Mouse (Mus musculus): Measurements from ENCODE around the gene Dner. TPM values are rescaled to one million over a fixed set of nuclear protein-coding genes. Genes with fewer than 3 reads are reported as not detected.

Gene Dner
- total RNA-seq, 1 experiment, result 2.1 TPM

DNA sequence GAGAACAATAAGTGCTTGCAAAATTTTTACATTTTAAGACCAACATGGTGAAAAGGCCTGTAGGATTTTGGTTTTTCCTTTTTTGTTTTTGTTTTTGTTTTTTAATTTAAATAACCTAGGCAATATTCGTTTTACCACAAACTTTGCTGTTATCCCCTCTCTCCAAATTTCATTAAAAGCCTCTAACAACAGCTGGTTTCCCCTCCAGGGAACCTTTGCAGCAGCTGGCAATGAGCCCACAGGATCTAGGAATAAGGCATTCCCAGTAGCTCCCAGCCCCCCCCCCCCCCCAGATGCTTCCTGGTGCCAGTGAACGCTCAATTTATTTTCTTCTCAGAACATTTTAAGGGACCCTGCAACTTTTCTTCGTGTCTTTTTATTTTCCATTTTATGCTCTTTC is 370.7 kb downstream of the Dner start:
- no peaks in the 10 kb centered on the region for H3K36me3 ChIP-seq (ENCODE audit: control insufficient read depth, insufficient read depth, low read length, poor library complexity, severe bottlenecking)
- no peak overlapping the region for H3K9ac ChIP-seq (ENCODE audit: insufficient read depth, low read depth, low read length, poor library complexity, severe bottlenecking)
- no peaks in the 10 kb centered on the region for H3K9me3 ChIP-seq (ENCODE audit: control insufficient read depth, insufficient read depth, low read depth, low read length)
- peaks cover 0 to 3% of the 10 kb centered on the region in 2 experiments; a peak in 1 of 4 replicates for H3K4me1 ChIP-seq (ENCODE audit: control insufficient read depth in 2 of 2, insufficient read depth in 2 of 2, low read length in 2 of 2, poor library complexity in 1 of 2)
- no peak overlapping the region for H3K4me3 ChIP-seq (ENCODE audit: insufficient read depth in 1 of 2, low read depth in 1 of 2, low read length in 2 of 2, poor library complexity in 1 of 2, severe bottlenecking in 1 of 2)
- no peak overlapping the region for H3K27ac ChIP-seq (ENCODE audit: insufficient read depth, low read depth, low read length, poor library complexity, severe bottlenecking)
- in situ Hi-C loops (cut with MboI; ENCODE audit: low sequenced_read_pairs in 2 of 2, unreplicated experiment in 2 of 2), result no loop called here
- no peak for TF ChIP-seq MAFK (IDR thresholded peaks at IDR 0.05; ENCODE audit: insufficient read depth, low read depth, low read length)
- TF ChIP-seq ZNF384 (IDR thresholded peaks at IDR 0.05; ENCODE audit: low read depth, low read length), result no peak
- no peak for TF ChIP-seq HCFC1 (IDR thresholded peaks at IDR 0.05; ENCODE audit: borderline replicate concordance, insufficient read depth, low read length)
- no peak for TF ChIP-seq ZC3H11A (IDR thresholded peaks at IDR 0.05; ENCODE audit: borderline replicate concordance, low read depth, low read length)
- TF ChIP-seq CHD2 (IDR thresholded peaks at IDR 0.05; ENCODE audit: low read depth, low read length), result no peak
- no peak for DNase-seq (ENCODE audit: low read depth, low spot score)

DNA sequence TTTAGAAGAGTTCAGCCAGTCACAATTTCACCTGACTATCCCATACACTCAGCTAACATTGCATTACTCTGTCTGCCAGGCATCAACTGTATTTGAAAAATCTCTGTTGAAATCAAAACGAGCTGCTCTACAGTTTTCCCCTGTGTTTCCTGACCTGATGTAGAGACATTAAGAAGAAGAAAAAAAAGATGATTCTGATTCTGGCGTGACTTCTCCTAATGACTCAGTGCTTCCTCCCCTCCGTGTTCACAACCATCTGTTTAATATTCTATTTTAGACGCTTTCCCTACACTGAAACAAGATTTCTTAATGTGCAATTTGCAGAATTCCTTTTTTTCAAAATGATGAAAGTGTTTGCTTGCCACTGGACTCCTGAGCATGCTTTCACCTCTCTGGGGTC is 374.7 kb downstream of the Dner start:
- Histone ChIP-seq H3K9me3 (ENCODE audit: control insufficient read depth, insufficient read depth, low read depth, low read length) (no peaks in the 10 kb centered on the region), H3K36me3 (ENCODE audit: control insufficient read depth, insufficient read depth, low read length, poor library complexity, severe bottlenecking) (no peaks in the 10 kb centered on the region), H3K4me1 (ENCODE audit: control insufficient read depth in 2 of 2, insufficient read depth in 2 of 2, low read length in 2 of 2, poor library complexity in 1 of 2) (no peaks in the 10 kb centered on the region), H3K9ac (ENCODE audit: insufficient read depth, low read depth, low read length, poor library complexity, severe bottlenecking) (no peak overlapping the region), H3K27ac (ENCODE audit: insufficient read depth, low read depth, low read length, poor library complexity, severe bottlenecking) (no peak overlapping the region), H3K4me3 (ENCODE audit: insufficient read depth in 1 of 2, low read depth in 1 of 2, low read length in 2 of 2, poor library complexity in 1 of 2, severe bottlenecking in 1 of 2) (no peak overlapping the region)
- in situ Hi-C loops (cut with MboI; ENCODE audit: low sequenced_read_pairs in 2 of 2, unreplicated experiment in 2 of 2), result no loop called here
- DNase-seq (ENCODE audit: low read depth, low spot score), result no peak
- no peak for TF ChIP-seq ZC3H11A (IDR thresholded peaks at IDR 0.05; ENCODE audit: borderline replicate concordance, low read depth, low read length)
- no peak for TF ChIP-seq ZNF384 (IDR thresholded peaks at IDR 0.05; ENCODE audit: low read depth, low read length)
- TF ChIP-seq MAFK (IDR thresholded peaks at IDR 0.05; ENCODE audit: insufficient read depth, low read depth, low read length), result no peak
- no peak for TF ChIP-seq HCFC1 (IDR thresholded peaks at IDR 0.05; ENCODE audit: borderline replicate concordance, insufficient read depth, low read length)
- TF ChIP-seq CHD2 (IDR thresholded peaks at IDR 0.05; ENCODE audit: low read depth, low read length), result no peak

Other genes with a start within 250 kb of the Dner start
- 3.1 and 4.3 TPM in 2 replicates for gene Fbxo36, start 143.6 kb upstream of the Dner start, total RNA-seq (2012; rRNA removed)
- gene Trip12, start 144.3 kb upstream of the Dner start, total RNA-seq (2012; rRNA removed), result 368 and 425 TPM in 2 replicates
- gene Slc16a14, start 238.9 kb upstream of the Dner start, total RNA-seq (2012; rRNA removed), result 0.79 and 0.85 TPM in 2 replicates

Measured in ES-E14 (cell line).